Mouse (Mus musculus) gonadal fat pad, adult 2 months (tissue): ENCODE measurements around the gene Tent4b. TPM values are rescaled to one million over a fixed set of nuclear protein-coding genes. Genes with fewer than 3 reads are reported as not detected.
"Not testable (repeated sequence)": the region's sequence is repeated elsewhere in the genome, so short reads cannot be mapped to it uniquely, and the experiment has no call there.

ENCODE experiments used
- DNase-seq: peaks from one replicate; pipeline ENCODE4 v3.0.0-alpha.2; 2012; ENCODE audit warnings: low read depth
- polyA plus RNA-seq: library from polyadenylated mRNA; depleted of rRNA; stranded (reverse); fragments of >200 nt; gene quantifications from 2 replicates; pipeline ENCODE4 v1.2.3, GENCODE M21; 2012; rRNA removed

The Tent4b gene
- polyA plus RNA-seq = 17.2 and 17.7 TPM in 2 replicates

DNA sequence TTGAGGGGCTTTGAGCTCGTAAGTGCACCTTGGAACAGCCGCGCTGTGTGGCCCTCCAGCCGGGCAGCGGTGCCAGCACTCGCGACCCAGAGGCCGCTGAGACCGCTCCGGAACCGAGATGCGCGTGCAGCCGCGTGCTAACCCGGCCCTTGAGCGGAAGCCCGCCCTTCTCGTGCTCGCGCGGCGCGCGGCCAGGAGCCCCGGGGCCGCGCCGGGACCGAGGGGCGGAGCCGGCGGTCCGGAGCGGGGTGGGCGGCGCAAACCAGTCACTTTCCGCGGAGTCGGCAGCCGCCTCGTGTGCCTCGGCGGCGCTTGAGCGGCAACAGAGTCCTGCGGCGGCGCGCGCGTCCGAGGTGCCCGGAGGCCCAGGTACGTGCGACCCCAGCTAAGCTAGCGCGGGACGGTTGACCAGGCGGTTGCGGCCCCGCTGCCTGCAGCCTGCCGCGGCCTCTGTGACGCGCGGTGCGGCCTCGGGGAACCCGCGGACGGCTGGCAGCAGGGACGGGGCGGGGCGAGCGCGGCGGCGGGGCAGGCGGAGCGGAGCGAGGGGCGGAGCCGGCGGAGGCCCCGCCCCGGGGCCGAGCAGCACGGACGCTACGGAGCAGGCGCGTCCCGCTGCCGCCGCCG lies at the start of gene Tent4b:
TSS of gene Tent4b (plus strand) at position 269 of the 627 bp plus-strand sequence.
- DNase-seq = no peak

DNA sequence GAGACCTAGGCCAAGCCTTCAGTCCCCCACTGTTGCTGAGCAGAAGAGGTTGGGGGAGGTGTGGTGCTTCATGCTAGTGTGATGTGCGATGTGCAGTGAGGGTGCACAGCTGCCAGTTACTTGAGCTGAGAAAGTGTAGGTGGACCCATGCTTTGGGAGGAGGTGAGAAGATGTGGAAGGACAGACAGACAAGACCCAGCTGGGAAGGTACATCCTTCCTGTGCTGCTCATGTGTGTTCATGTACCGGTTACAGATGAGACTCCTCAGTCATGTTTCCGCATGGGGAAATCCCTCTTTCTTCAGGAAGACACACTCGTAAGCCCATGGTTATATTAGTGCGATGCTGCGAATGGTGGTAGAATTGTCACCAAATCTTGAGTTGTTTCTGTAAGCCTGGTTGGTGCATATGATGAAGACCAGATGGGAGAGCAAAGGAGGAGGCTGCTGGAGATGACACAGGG lies 48.1 kb upstream of the Tent4b start:
- no peak for DNase-seq

DNA sequence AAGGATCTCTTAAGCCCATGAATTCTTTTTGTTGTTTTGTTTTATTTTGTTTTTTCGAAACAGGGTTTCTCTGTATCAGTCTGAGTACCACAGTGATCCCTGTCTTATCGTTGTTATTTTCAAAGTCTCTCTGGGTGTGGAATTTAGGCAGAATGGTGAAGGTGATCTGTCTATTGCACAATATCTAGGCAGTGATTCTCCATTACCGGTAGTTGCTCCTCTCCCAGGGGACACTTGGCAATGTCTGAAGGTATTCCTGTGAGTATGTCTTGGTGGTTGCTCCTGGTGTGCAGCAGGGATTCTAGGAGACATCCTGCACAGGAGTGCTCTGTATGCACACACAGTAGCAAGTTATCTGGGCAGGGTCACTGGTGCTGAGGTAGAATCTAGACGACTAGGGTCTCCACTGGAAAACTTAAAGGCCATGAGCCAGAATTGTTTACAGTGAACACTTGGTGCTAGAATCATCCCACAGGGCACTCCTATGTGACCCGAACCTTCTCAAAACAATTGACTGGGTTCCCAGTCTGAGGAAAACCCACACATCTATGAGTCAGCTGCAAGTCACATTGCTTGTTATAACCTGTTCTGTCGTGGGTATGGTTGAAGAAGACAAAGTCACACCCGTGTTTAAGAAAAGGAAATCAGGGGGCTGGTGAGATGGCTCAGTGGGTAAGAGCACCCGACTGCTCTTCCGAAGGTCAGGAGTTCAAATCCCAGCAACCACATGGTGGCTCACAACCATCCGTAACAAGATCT lies 38.6 kb upstream of the Tent4b start:
- no peak for DNase-seq

DNA sequence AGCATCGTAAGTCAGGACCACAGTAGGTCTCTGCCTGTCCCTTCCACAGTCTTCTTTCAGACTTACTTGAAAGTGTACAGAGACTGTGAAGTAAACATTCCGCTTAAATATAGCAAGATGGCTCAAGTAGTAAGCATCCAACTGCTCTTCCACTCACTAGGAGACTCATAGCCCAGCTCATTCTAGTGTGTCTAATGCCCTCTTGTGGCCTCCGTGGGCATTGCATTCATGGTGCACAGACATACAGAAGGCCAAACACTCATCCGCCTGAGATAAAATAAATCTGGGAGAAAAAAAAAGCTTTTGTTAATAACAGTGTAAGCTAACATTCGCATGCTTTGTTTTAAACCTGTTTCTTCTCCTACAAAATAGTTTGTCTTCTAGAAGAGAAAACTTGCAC lies 37.6 kb upstream of the Tent4b start:
- DNase-seq = no peak

DNA sequence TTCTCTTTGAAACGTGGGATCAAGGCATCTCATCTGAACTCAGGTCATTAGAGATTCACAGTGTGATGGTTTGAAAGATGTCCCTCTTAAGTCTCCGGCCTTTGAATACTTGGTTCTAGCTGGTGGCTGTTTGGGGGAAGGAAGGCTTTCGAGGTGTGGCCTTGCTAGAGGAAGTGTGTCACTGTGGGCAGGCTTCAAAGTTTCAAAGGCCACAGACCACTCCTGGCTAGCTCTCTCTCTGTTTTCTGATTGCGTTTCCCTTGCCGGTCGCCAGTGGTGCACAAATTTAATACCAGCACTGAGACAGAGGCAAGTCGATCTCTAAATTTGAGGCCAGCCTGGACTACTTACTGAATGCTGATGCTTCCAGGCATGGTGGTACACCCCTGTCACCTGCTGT lies 23.7 kb upstream of the Tent4b start:
- DNase-seq = no peak

DNA sequence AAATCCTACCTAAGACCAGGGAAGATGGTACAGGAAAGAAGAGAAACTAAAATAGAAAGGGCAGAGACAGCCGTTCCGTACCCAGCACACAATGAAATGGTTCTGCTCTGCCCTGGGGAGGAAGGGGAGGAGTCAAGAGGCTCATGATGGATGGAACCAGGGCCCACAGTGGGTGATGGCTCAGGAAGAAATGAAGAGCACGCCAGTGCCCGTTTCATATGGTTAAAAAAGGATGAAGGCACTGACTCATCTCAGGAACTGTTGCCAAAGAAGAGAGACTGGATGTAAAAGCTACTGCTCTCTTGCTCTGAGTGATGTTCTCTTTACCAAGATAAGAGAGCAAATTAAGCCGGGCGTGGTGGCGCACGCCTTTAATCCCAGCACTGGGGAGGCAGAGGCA lies 21.7 kb upstream of the Tent4b start:
- no peak for DNase-seq

DNA sequence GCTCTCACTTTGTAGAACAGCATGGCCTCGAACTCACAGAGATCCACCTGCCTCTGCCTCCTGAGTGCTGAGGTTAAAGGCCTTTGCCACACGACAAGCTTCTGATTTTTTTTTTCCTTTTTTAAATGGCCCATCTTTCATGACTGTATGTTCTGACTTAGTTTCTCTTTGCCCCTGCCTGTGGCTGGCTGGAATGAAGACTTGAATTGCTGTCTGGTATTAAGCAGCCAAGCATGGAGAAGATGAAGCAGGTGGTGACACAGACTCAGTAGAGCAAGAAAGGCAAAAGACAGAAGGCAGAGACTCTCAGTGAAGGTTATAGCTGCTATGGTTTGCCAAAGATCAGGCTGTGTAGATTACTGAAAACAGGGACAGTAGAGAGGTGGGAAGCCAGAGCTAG lies 15.9 kb upstream of the Tent4b start:
- no peak for DNase-seq

DNA sequence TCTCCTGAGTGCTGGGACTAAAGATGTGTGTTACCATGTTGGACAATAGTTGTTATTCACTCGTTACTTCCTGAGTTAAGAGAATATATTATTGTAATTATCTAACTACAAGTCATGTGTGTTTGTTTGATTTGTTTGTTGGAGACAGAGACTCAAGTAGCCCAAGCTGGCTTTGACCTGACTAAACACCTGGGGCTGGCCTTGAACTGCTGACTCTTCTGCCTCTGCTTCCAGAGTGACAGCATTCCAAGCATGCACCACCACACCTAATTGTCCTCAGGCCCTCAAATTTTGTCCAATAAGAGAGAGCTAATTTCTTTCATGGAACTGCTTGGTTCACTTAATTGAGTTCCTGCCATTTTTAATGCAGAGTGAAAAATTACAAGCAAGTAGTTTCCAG lies 14.1 kb upstream of the Tent4b start:
- DNase-seq = no peak

DNA sequence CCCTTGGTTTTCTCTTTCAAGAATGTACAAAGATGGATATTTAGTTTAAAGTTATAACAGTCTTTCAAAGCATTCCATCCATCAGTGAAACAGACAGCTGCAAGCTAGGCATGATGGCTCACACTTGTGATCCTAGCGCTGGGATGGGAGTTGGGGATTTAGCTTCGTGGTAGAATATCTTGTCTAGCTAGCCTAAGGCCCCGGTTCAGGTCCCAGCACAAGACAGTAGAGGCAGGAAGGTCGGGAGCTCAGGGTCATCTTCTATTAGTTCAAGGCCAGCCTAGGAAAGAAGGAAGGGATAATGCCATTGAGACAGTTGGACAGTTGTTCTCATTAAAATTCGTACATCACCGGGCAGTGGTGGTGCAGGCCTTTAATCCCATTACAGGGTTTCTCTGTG lies 13.3 kb upstream of the Tent4b start:
- no peak for DNase-seq

DNA sequence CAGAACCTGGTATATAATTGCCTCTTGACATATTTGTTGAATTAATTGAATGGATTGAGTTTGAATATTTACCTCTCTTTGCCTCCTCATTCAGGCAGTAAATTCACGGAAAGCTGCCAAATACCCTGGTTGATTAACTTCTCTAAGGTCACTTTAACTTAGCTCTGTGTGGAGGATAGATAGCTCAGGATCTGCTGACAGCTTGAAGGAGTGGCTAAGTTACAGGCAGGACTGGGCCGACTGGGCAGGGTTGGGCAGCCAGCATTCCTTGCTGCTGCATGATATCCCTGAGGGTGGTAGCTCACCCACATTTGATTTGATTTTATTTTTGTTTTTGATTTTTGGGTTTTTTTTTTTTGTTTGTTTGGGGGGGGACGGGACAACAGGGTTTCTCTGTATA lies 1.7 kb upstream of the Tent4b start:
- no peak for DNase-seq

DNA sequence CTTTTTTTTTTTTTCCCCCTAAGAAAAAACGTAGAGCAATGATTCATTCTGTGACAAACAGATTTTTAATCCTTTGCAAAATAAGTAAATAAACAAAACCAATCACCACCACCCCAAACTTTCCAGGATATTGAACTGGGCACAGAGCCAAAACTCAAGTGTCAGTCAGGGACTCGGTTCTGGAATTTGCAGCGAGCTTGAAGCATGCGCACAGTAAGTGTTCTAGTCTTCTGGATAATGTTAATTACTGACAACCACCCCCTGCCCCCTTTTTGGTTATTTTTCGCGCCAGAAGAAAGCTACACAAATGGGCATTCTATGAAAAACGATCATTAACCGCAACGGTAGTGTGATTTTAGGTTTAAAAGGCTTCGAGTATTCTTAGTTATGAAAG lies 465 bp upstream of the Tent4b start:
- no peak for DNase-seq

DNA sequence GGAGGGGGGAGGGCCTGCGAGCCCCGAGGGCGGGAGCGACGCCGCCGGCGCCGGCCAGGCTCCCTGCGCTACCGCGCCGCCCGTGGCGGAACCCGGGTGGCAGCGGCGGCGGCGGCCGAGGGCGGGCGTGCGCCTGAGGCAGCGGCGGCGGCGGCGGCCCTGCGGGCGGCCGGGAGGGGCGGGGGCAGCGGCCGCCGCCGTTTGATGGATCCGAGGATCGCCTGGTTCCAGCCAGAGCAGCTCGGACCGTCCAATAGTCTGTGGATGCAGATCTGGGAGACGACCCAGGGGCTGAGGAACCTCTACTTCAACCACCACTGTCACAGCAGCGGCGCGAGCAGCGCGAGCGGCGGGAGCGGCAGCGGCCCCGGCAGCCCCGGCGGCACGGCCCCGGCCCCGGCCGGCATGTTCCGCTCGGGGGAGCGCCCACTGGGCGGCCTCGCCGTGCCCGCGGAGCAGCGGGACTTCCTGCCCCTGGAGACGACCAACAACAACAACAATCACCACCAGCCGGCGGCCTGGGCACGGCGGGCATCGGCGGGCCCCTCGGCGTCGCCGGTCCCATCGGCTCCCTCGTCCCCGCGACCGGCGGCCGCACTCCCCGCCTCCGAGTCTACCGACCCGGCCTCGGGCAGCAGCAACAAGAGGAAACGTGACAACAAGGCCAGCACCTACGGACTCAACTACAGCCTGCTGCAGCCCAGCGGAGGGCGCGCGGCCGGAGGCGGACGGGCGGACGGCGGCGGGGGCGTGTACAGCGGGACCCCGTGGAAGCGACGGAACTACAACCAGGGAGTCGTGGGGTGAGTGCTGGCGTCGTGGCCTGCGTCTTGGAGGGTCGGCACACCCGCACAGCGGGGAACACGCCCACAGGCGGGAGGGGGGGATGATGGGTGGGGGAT lies 938 bp downstream of the Tent4b start:
- DNase-seq = no peak

DNA sequence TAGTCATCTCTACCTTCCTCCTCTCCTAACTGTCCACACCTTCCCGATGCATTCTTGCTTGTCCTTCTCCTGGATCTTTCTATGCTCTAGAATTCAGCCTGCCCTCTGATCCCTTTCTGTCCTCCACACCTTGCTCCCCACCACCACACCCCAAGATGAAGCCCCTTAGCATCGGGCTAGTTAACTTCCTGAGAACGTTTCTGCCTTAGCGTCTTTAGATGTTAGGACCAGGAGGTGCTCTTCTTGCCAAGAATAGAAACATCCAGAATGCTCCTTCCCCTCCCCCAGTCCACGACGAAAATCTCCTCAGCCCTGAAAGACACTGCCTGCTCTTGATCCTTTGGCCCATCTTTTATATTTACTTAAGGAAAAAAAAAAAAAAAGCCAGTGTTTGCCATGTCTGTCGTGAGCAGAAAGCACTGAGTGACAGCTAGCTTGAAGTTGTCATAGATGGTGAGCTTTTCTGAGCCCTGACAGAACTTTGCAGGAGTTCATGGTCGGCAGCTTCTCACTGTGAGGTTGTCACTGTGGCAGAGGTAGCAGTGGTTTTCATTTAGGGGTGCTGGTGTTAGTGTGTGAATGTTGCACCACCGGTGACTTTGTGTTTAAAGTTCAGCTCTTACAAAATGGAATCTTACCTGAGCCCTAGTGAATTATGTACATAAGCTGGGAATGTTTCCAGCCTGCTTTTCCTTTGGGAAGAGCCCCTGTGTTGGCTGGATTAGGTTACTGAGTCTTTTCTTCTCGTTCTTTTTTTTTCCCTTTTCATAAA lies 1.9 kb downstream of the Tent4b start:
- no peak for DNase-seq

DNA sequence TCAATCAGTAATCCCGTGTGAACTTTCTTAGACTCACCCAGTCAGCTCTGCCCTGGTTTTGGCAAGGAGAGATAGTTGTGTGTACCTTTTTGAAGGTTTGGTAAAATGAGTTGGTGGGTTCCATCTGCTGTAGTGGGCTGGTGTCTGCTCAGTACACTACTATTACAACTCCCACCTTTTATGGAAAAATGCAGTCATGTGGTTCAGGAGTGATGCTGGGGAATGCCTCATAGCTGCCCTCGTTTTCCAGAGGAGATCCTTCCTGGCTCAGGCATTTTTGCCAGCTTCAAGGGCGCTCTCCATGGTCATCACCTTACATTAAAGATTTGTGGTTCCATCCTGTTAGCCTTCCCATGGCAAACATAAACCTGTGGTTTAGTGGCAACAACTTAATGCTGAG lies 2.6 kb downstream of the Tent4b start:
- no peak for DNase-seq

DNA sequence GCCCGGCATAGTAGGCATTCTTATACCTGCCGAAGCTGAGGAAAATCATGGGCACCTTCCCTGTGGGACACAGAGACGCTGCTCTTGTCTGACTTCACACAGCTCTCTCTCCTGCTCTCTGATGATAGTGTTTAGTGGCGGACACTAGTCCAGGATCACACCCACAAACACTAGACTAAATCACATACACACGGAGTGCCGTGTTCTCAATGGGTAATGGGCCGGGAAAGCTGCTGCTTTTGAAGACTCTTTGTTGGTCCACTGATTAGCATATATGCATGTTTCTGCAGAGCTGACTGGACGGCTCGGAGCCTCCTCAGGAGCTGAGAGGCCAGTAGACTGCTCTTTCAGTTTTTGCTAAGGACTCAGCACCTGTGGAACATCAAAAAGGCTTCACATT lies 7.0 kb downstream of the Tent4b start:
- DNase-seq = no peak

DNA sequence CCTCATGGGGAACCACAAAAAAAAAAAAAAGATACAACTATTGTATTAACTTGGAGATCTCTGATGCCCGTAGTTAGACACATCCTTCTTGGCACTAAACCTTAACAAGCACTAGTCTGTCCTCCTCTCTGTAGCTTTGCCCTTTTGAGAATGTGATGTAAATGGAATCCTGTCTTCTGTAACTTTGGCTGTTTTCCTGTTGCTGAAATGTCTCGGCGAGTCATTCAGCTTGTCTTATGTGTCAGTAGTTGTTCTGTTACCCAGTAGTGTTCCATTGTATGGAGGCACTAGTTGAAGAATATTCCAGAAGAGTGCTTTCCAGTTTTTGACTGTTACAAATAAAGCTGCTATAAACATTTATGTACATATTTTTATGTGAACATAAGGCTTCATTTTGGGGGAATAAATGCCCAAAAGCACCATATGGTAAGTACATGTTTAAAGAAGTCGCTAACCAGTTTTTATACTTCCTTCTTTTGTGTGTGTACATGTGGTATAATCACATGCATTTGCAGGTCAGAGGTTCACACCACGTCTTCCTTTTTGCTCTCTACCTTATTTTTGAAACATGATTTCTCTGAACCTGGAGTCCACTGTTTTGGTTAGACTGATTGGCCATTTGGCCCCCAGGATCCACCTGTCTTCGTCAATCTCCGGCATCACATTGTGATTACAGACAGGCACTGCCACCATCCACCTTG lies 8.3 kb downstream of the Tent4b start:
- no peak for DNase-seq

DNA sequence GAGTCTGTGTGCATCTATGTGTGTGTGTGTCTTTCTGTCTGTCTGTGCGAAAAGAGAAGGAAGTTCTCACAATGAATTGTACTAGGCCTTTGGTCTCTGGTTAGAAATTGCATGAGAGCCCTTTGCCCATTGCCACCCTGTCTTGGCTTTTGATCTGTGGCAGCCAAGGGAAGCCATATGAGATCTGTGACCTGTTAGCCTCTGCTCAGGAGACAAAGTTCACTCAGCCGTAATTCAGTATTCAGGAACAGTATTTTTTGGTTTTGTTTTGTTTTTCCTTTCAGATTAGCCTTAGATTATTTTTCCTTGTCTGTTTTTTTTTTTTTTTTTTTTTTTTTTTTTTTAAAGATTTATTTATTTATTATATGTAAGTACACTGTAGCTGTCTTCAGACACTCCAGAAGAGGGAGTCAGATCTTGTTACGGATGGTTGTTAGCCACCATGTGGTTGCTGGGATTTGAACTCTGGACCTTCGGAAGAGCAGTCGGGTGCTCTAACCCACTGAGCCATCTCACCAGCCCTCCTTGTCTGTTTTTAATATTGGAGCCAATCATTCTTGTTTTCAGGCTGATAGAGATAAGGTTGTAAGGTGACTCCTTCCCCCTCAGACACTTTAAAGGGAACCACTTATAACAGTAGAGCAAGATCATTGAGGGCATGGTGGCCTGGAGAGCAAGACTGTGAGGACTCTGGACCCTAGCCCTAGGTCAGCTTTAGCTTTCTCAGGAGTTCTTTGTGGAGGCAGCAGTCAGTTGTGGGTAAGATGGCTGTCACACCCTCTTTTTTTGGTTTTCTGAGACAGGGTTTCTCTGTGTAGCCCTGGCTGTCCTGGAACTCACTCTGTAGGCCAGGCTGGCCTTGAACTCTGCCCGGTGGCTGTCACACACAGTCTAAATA lies 11.2 kb downstream of the Tent4b start:
- DNase-seq = not testable (repeated sequence)

DNA sequence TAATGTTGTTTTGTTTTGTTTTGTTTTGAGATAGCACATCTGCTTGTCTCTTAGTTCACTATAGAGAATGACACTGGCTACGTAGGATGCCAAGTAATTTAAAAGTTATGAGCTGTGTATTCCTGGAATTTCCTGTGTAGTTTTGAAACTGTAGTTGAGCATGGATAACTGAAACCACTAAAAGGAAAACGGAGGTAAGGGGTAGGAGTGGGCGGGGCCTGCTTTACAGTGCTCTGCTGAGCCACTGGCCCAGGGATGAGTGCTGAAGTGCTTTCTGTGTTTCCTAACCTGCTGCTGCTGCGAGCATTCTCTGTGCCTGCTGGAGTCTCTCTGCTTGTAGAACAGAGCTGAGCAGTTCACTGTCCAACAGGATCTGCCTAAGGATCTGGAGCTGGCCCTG lies 22.3 kb downstream of the Tent4b start:
- DNase-seq = no peak

DNA sequence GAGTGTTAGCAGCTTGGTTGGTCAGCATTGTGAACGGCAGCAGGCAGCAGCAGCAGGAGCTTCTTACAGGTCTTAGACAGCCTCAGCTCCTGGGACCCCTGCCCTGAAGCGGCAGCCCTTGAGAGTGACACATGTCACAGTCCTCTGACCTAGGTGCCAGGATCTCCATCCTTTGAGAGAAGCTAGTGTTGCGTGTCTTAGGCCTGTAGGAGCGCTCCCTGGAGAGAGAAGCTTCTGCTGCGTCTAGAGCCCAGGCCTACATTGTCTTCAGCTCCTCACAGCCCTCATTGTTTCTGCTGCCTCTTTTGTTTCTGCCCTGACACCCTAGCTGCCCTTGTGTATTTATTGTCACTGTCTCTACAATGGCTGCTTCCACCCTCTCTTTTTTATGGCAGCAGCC lies 26.3 kb downstream of the Tent4b start:
- no peak for DNase-seq

DNA sequence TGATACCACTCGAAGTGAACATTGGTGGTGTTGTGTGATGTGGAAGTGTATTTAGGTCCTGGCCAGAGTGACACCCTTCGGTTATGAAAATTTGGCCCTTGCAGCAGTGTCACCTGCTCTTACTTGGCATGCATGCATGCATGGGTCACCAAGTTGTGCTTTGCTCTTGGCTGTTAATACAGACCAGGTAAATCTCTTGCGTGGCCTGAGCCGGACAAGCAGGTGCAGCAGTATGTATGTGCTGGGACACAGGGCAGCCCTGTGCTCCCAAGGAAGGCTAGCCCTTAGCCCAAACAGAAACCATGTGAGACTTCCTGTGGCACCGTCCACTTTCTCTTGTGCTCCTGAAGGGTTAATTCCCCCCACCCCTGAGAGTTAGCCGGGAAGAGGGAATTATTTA lies 28.8 kb downstream of the Tent4b start:
- DNase-seq = no peak
